Mouse (Mus musculus) hematopoietic multipotent progenitor cell, adult 10-12 weeks (in vitro differentiated cells): ENCODE measurements around the gene Slc2a3. TPM values are rescaled to one million over a fixed set of nuclear protein-coding genes. Genes with fewer than 3 reads are reported as not detected.

Source experiments
- polyA plus RNA-seq: library from polyadenylated mRNA; stranded (reverse); fragments of >175 nt; gene quantifications from 2 replicates; pipeline ENCODE4 v1.2.3, GENCODE M21; 2012; ENCODE audit warnings: low replicate concordance

Gene Slc2a3
- polyA plus RNA-seq = 20.4 and 22.0 TPM in 2 replicates

DNA sequence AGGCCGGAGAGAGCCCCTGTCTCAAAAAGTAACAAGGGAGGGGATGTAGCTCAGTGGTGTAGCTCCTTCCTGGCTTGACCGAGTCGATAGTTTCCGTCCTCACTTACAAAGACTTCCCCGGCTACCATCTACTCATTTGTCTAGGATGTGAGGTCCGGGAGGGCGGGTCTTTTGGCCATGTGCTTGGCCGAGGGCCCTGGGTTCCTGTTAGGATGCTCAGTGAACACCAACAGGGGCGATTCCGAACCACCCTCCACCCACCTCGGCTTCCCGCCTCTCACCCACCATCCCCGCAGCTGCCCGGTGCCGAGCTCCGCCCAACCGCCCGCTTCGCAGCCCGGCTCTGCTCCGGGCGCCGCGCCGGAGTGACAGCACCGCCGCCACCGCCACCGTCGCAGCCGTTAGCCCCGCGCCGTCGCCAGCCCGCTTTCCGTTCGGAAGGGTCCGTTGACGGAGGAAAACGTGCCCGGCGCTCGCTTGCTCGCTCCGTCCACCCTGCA lies at the start of gene Slc2a3:
Gene Slc2a3 (minus strand): TSS at position 340 of the 500 bp plus-strand sequence.

DNA sequence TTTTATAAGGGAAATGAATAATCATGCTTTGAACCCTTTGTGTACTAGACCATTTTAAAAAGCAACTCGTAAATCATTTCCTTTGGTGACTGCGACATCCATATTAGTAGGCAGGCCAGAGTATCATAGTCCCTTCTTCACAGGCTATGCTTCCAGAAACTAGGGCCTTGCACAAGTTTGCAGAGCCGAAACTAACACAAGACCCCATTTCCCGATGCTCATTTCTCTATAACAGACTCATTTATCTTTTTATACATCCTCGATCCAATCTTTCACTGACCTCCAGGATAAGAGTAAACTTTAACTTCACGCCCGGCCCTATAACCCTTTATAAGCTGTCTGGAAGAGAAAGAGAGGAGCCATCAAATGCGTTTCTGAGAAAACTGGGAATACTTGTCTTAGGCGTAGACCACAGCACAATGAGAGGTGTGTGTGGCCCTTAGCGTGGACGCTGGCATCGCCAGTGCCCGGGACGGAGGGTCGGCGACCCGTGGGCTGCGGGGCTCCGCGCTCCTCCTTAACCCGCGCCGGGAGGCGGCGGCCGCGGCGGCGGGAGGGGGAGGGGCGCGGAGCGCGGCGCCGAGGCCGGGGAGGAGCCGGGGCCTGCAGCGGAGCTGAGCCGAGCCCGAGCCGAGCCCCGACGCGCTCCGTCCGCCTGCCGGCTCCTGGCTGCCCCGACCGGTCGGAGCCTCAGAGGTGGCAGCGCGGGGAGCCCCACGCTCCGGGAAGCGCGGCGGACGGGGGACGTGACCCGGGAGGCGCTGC lies 18.0 kb upstream of the Slc2a3 start, which contains the start of gene Foxj2:
Gene Foxj2 (plus strand): TSS at position 609 of the 765 bp plus-strand sequence.

DNA sequence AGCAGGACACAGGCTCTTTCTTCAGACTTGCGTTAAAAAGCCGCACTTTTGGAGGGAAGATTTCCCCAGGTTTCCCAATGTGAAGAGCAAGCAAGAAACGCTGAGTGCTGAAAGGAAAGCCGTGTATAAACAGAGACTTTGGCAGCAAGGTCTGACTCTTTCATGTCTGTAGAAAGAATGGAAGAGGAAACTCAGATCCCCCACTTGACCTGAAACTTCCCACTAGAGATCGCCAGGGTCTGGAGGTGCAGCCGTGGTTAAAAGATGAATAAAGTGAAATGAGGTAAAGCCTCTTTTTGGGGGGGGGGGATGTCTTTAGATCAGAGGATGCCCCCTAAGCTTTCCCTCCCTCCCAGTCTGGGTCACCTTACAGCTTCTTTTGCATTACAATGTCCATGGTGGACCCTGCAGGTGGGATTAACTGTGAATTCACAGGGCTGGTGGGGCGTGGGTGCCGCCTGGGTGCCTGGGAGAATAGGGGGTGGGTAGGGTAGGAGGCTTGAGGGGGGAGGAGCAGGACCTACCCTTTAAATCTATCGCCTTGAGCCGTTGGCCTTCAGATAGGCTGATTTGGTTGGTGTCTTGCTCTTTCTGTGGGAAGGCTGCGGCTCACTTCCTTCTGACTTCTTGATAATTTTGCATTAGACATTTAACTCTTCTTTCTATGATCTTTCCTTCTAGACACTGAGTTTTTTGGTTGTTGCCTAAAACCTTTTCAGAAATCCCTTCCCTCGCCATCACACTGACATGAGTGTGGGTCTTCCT lies 94.2 kb downstream of the Slc2a3 start, which contains the start of gene Nanog:
Gene Nanog (plus strand): TSS at position 454 of the 765 bp plus-strand sequence.

Other genes with a start within 250 kb of the Slc2a3 start
- gene Aicda, start 247.8 kb downstream of the Slc2a3 start, polyA plus RNA-seq = 0.16 and 1.1 TPM in 2 replicates
- gene Apobec1, start 199.2 kb downstream of the Slc2a3 start, polyA plus RNA-seq = 7.9 and 8.9 TPM in 2 replicates
- 0.48 TPM in 1 of 2 replicates, not detected in the other for gene Gdf3, start 191.6 kb downstream of the Slc2a3 start, polyA plus RNA-seq
- gene Dppa3, start 175.2 kb downstream of the Slc2a3 start, polyA plus RNA-seq = not detected in 2 replicates
- not detected in 2 replicates for gene Nanog, start 94.2 kb downstream of the Slc2a3 start, polyA plus RNA-seq
- 75.7 and 155 TPM in 2 replicates for gene Foxj2, start 18.3 kb upstream of the Slc2a3 start, polyA plus RNA-seq
- gene C3ar1, start 54.5 kb upstream of the Slc2a3 start, polyA plus RNA-seq = 0.10 and 0.12 TPM in 2 replicates
- gene Necap1, start 72.8 kb upstream of the Slc2a3 start, polyA plus RNA-seq = 14.5 and 27.2 TPM in 2 replicates
- 1.5 and 4.9 TPM in 2 replicates for gene Clec4a1, start 120.2 kb upstream of the Slc2a3 start, polyA plus RNA-seq
- gene Clec4a3, start 150.9 kb upstream of the Slc2a3 start, polyA plus RNA-seq = 1.2 and 4.8 TPM in 2 replicates
- gene Clec4a4, start 188.7 kb upstream of the Slc2a3 start, polyA plus RNA-seq = 0.17 TPM in 1 of 2 replicates, not detected in the other
- 0.51 TPM in 1 of 2 replicates, not detected in the other for gene Clec4b1, start 248.3 kb upstream of the Slc2a3 start, polyA plus RNA-seq